In genomic region chr10:30787684-30788339, GRCm38 (mm10) we compare ENCODE assay signal across 25 mouse cellular contexts. TPM values are rescaled to one million over a fixed set of nuclear protein-coding genes. Genes with fewer than 3 reads are reported as not detected.
DNase-seq lines count a peak whose midpoint lies in the region; ATAC-seq and TF ChIP-seq lines count a peak whose summit lies in the region.
"Had no signal": no experiment of that assay in that cellular context is flagged by ENCODE, and none has a peak within 500 bp of the region (broad histone marks: within the 10 kb centered on the region; RNA-seq: fewer than 3 reads in every experiment).

No protein-coding gene starts in this region.

- TF ChIP-seq CTCF in MEL (IDR thresholded peaks at IDR 0.05 in 2 of 3, conservative IDR thresholded peaks at IDR 0.05 in 1 of 3; ENCODE audit: control insufficient read depth in 1 of 3, insufficient read depth in 1 of 3, low read depth in 2 of 3, low read length in 3 of 3, poor library complexity in 1 of 3, severe bottlenecking in 1 of 3), result no peak
- TF ChIP-seq CTCF in liver, embryonic 14.5 days (IDR thresholded peaks at IDR 0.05; ENCODE audit: low read depth), result no peak

- ATAC-seq in erythroblast, adult 5-6 weeks (replicated peaks; ENCODE audit: low FRiP score, poor library complexity, severe bottlenecking), result peak; percentile 60
- ATAC-seq in liver, embryonic 14.5 days (ENCODE audit: insufficient read depth), result peak; percentile 70
- ATAC-seq in stomach, embryonic 15.5 days (ENCODE audit: insufficient read depth, low FRiP score, low read depth), result 0 out of 2 replicates have a peak, but pooled peaks have one; percentile 58
- ATAC-seq: activated CD4-positive, CD25-positive, alpha-beta regulatory T cell, adult 4 months; Patski had no signal

- no peak overlapping the region for H3K9ac ChIP-seq in MEL (ENCODE audit: control insufficient read depth, low read depth, low read length, poor library complexity, severe bottlenecking)
- H3K9ac ChIP-seq in liver, embryonic 14.5 days (replicated peaks), result no peak overlapping the region
- no peak overlapping the region for H3K9ac ChIP-seq in stomach, embryonic 15.5 days
- H3K9ac ChIP-seq: embryonic facial prominence, embryonic 15.5 days; forebrain, embryonic 12.5 days had no signal

- no peak overlapping the region for H3K4me2 ChIP-seq in liver, embryonic 14.5 days (ENCODE audit: low read depth)
- H3K4me2 ChIP-seq in stomach, embryonic 15.5 days, result no peak overlapping the region
- H3K4me2 ChIP-seq: embryonic facial prominence, embryonic 15.5 days; forebrain, embryonic 12.5 days; midbrain, embryonic 11.5 days had no signal

- H3K4me1 ChIP-seq in MEL (ENCODE audit: control insufficient read depth in 1 of 2, insufficient read depth in 2 of 2, low read length in 2 of 2), result peaks cover 6 to 15% of the 10 kb centered on the region in 2 experiments; a peak in 2 of 4 replicates
- peaks cover 10 to 14% of the 10 kb centered on the region in 2 experiments for H3K4me1 ChIP-seq in liver, embryonic 14.5 days (replicated peaks; ENCODE audit: control insufficient read depth in 2 of 2, insufficient read depth in 2 of 2, low read length in 1 of 2)
- no peaks in the 10 kb centered on the region for H3K4me1 ChIP-seq in stomach, embryonic 15.5 days
- H3K4me1 ChIP-seq: forebrain, embryonic 12.5 days; limb, embryonic 10.5 days had no signal

- no peak for TF ChIP-seq RAD21 in MEL (IDR thresholded peaks at IDR 0.05; ENCODE audit: low read depth, low read length)

- H3K9me3 ChIP-seq in MEL (replicated peaks; ENCODE audit: insufficient read depth, low read length), result no peaks in the 10 kb centered on the region
- no peaks in the 10 kb centered on the region for H3K9me3 ChIP-seq in liver, embryonic 14.5 days (ENCODE audit: control insufficient read depth, low read length)
- H3K9me3 ChIP-seq in stomach, embryonic 15.5 days, result no peaks in the 10 kb centered on the region
- H3K9me3 ChIP-seq: embryonic facial prominence, embryonic 15.5 days; forebrain, embryonic 12.5 days; limb, embryonic 10.5 days had no signal

- no peak overlapping the region; the same call in 1 of the 2 replicates for H3K27ac ChIP-seq in MEL (ENCODE audit: control insufficient read depth, low read depth, low read length)
- peak overlapping the region; percentile 9; the same call in 1 of the 2 replicates for H3K27ac ChIP-seq in liver, embryonic 14.5 days
- no peak overlapping the region for H3K27ac ChIP-seq in stomach, embryonic 15.5 days
- H3K27ac ChIP-seq: embryonic facial prominence, embryonic 15.5 days; forebrain, embryonic 12.5 days; left cerebral cortex, adult 2 months; limb, embryonic 10.5 days had no signal

- TF ChIP-seq POLR2A in MEL (IDR thresholded peaks at IDR 0.05; ENCODE audit: control insufficient read depth in 1 of 2, insufficient read depth in 1 of 2, low read depth in 1 of 2, low read length in 2 of 2, poor library complexity in 1 of 2), result no peak

- H3K79me2 ChIP-seq in MEL (ENCODE audit: control insufficient read depth, insufficient read depth, low read length, poor library complexity), result no peaks in the 10 kb centered on the region

- H3K27me3 ChIP-seq in MEL (ENCODE audit: control insufficient read depth in 1 of 2, insufficient read depth in 2 of 2, low read length in 2 of 2), result no peaks in the 10 kb centered on the region
- no peaks in the 10 kb centered on the region for H3K27me3 ChIP-seq in liver, embryonic 14.5 days (ENCODE audit: control insufficient read depth, insufficient read depth, low read length)
- H3K27me3 ChIP-seq in stomach, embryonic 15.5 days (replicated peaks), result no peaks in the 10 kb centered on the region
- H3K27me3 ChIP-seq: embryonic facial prominence, embryonic 15.5 days; forebrain, embryonic 12.5 days; Patski had no signal

- peak; percentile 54 to 78; a peak in 3 of 4 replicates for TF ChIP-seq EP300 in MEL (IDR thresholded peaks at IDR 0.05; ENCODE audit: low read depth in 1 of 2, low read length in 2 of 2)
- no peak for TF ChIP-seq EP300 in liver, embryonic 14.5 days (IDR thresholded peaks at IDR 0.05; ENCODE audit: low read depth)

- peaks cover 0 to 14% of the 10 kb centered on the region in 2 experiments; a peak in 2 of 4 replicates for H3K36me3 ChIP-seq in MEL (ENCODE audit: control insufficient read depth in 1 of 2, insufficient read depth in 2 of 2, low read length in 2 of 2)
- H3K36me3 ChIP-seq in liver, embryonic 14.5 days (replicated peaks; ENCODE audit: control insufficient read depth, insufficient read depth, low read depth), result no peaks in the 10 kb centered on the region
- H3K36me3 ChIP-seq in stomach, embryonic 15.5 days, result no peaks in the 10 kb centered on the region
- H3K36me3 ChIP-seq: embryonic facial prominence, embryonic 15.5 days; forebrain, embryonic 12.5 days; limb, embryonic 10.5 days had no signal

- 47% methylated on average over 3 of the region's 3 CpGs for WGBS in liver, embryonic 14.5 days (ENCODE audit: insufficient replicate concordance)
- WGBS in stomach, embryonic 15.5 days, result 76% methylated on average over 3 of the region's 3 CpGs

- no peak overlapping the region for H3K4me3 ChIP-seq in MEL (ENCODE audit: control insufficient read depth in 1 of 2, insufficient read depth in 1 of 2, low read depth in 2 of 2, low read length in 2 of 2)
- no peak overlapping the region for H3K4me3 ChIP-seq in liver, embryonic 14.5 days (ENCODE audit: insufficient read depth in 1 of 2, low read depth in 2 of 2, low read length in 2 of 2)
- H3K4me3 ChIP-seq in stomach, embryonic 15.5 days (replicated peaks), result no peak overlapping the region
- H3K4me3 ChIP-seq: embryonic facial prominence, embryonic 15.5 days; forebrain, embryonic 12.5 days; left cerebral cortex, adult 2 months; limb, embryonic 10.5 days had no signal

- DNase-seq in MEL (ENCODE audit: low read depth, low spot score), result peak; percentile 70
- no peak for DNase-seq in liver, embryonic 14.5 days (ENCODE audit: low read depth in 3 of 3, low spot score in 3 of 3)
- DNase-seq in adrenal gland, postnatal 10 days, result no peak
- DNase-seq in retina, postnatal 1 day, result no peak
- no peak for DNase-seq in layer of hippocampus, adult 18-20 months (ENCODE audit: low spot score in 2 of 2)
- DNase-seq: adrenal gland, postnatal 25 days; cerebellum, adult 11-12 months; cerebellum, postnatal 14 days; gastrocnemius, postnatal 14 days; kidney, adult 18-20 months; kidney, postnatal 14 days; lung, adult 18-20 months; lung, postnatal 14 days; right cerebral cortex, adult 18-20 months; thymus, postnatal 36 days had no signal

TF ChIP-seq in MEL, 35 proteins besides CTCF, POLR2A, EP300 and RAD21 (continues in another document):
- no peak for TF ChIP-seq UBTF (IDR thresholded peaks at IDR 0.05; ENCODE audit: borderline replicate concordance, insufficient read depth, low read depth, low read length)
- peak; percentile 62; the same call in 1 of the 2 replicates for TF ChIP-seq GABPA (IDR thresholded peaks at IDR 0.05; ENCODE audit: low read depth, low read length)
- peak; percentile 30; the same call in 1 of the 2 replicates for TF ChIP-seq TCF12 (IDR thresholded peaks at IDR 0.05; ENCODE audit: low read depth, low read length)
- no peak for TF ChIP-seq MYB (IDR thresholded peaks at IDR 0.05; ENCODE audit: low read depth, low read length)
- TF ChIP-seq USF1 (IDR thresholded peaks at IDR 0.05; ENCODE audit: low read depth, low read length), result no peak
- TF ChIP-seq CHD1 (IDR thresholded peaks at IDR 0.05; ENCODE audit: low read depth, low read length), result no peak
- peak; percentile 55; the same call in 1 of the 2 replicates for TF ChIP-seq MAFK (IDR thresholded peaks at IDR 0.05; ENCODE audit: borderline replicate concordance, low read depth, low read length)
- TF ChIP-seq MYC (IDR thresholded peaks at IDR 0.05; ENCODE audit: low read depth, low read length), result peak; percentile 50; the same call in 1 of the 2 replicates
- TF ChIP-seq MEF2A (IDR thresholded peaks at IDR 0.05; ENCODE audit: extremely low read depth, insufficient replicate concordance, low read depth, low read length, poor library complexity, severe bottlenecking), result no peak
- 0 out of 2 replicates have a peak, but pooled peaks have one; percentile 19 for TF ChIP-seq ELF1 (IDR thresholded peaks at IDR 0.05; ENCODE audit: low read depth, low read length)
- no peak for TF ChIP-seq ZKSCAN1 (IDR thresholded peaks at IDR 0.05; ENCODE audit: low read depth, low read length)
- TF ChIP-seq POLR2AphosphoS5 (IDR thresholded peaks at IDR 0.05; ENCODE audit: borderline replicate concordance, low read depth, low read length), result no peak
- TF ChIP-seq ZMIZ1 (IDR thresholded peaks at IDR 0.05; ENCODE audit: low read depth, low read length), result no peak
- TF ChIP-seq NELFE (IDR thresholded peaks at IDR 0.05; ENCODE audit: low read depth, low read length), result no peak
- TF ChIP-seq GATA1 (IDR thresholded peaks at IDR 0.05; ENCODE audit: low read depth, low read length), result peak; percentile 76; the same call in 1 of the 2 replicates
- peak; percentile 50; the same call in 1 of the 2 replicates for TF ChIP-seq RCOR1 (IDR thresholded peaks at IDR 0.05; ENCODE audit: low read depth, low read length)

RNA-seq across cellular contexts. Expression of gene Ncoa7, which starts 15.3 kb away (rescaled TPM):
- total RNA-seq in MEL (2012; rRNA removed), result 1.7 and 1.8 TPM in 2 replicates
- 10 to 100 TPM in 1 of 2 experiments, 1 to 10 TPM in 1; 4.2 to 64.9 TPM for polyA plus RNA-seq in MEL (2012; ENCODE audit: insufficient read depth in 1 of 2, insufficient read length in 2 of 2, low read depth in 1 of 2, low replicate concordance in 2 of 2, missing spikeins in 1 of 2)
- total RNA-seq in erythroblast, adult 5-6 weeks (2015; ENCODE audit: low replicate concordance), result 129 and 168 TPM in 2 replicates
- 257 and 280 TPM in 2 replicates for total RNA-seq in erythroblast, adult 5-6 weeks (2017; ENCODE audit: low replicate concordance)
- polyA plus RNA-seq in liver, embryonic 14.5 days (2012; rRNA removed), result 4.9 and 7.7 TPM in 2 replicates
- 9.0 and 10.6 TPM in 2 replicates for polyA plus RNA-seq in liver, embryonic 14.5 days (2014; fragmentation: Nextera tagmentation; extraction: Ambion mirVana)
- 10.5 and 11.6 TPM in 2 replicates for polyA plus RNA-seq in stomach, embryonic 15.5 days (2015; fragmentation: Nextera tagmentation; extraction: Ambion mirVana)
- total RNA-seq in adrenal gland, postnatal 10 days (2021), result 10 to 100 TPM; 33.4 to 42.0 TPM
- total RNA-seq in layer of hippocampus, adult 18-20 months (2021), result 100 to 1,000 TPM in 1 of 2 experiments, 10 to 100 TPM in 1; 94.7 to 100 TPM

RNA-seq across cellular contexts. Expression of gene Hey2, which starts 54.8 kb away (rescaled TPM):
- total RNA-seq in MEL (2012; rRNA removed), result 0.08 TPM in 1 of 2 replicates, not detected in the other
- polyA plus RNA-seq in MEL (2012; ENCODE audit: insufficient read depth in 1 of 2, insufficient read length in 2 of 2, low read depth in 1 of 2, low replicate concordance in 2 of 2, missing spikeins in 1 of 2), result not detected
- total RNA-seq in erythroblast, adult 5-6 weeks (2015; ENCODE audit: low replicate concordance), result not detected in 2 replicates
- total RNA-seq in erythroblast, adult 5-6 weeks (2017; ENCODE audit: low replicate concordance), result not detected in 2 replicates
- 0.60 and 0.65 TPM in 2 replicates for polyA plus RNA-seq in liver, embryonic 14.5 days (2012; rRNA removed)
- 0.22 and 0.34 TPM in 2 replicates for polyA plus RNA-seq in liver, embryonic 14.5 days (2014; fragmentation: Nextera tagmentation; extraction: Ambion mirVana)
- 5.9 TPM in 2 replicates for polyA plus RNA-seq in stomach, embryonic 15.5 days (2015; fragmentation: Nextera tagmentation; extraction: Ambion mirVana)
- total RNA-seq in adrenal gland, postnatal 10 days (2021), result 1 to 10 TPM; 2.8 to 3.4 TPM
- 1 to 10 TPM; 7.0 to 7.8 TPM for total RNA-seq in layer of hippocampus, adult 18-20 months (2021)
- total RNA-seq: monocyte, adult 5-6 weeks had no signal
- polyA plus RNA-seq: activated CD4-positive, CD25-positive, alpha-beta regulatory T cell, adult 4 months had no signal

Comparison
In these comparisons a context has a peak if more than half of its experiments do, and no peak if none do; other contexts are left out.
1. RNA of gene Ncoa7, which starts 15.3 kb away (total RNA-seq): 129 to 280 TPM in erythroblast, adult 5-6 weeks, 94.7 to 100 TPM in layer of hippocampus, adult 18-20 months and 33.4 to 42.0 TPM in adrenal gland, postnatal 10 days; 1.7 to 1.8 TPM in MEL; every median in the first group is over 10 times any median in the second.
2. Peak in every context shown above with its lines, with median percentiles within 50 percentile points of each other: ATAC-seq.